Mouse (Mus musculus) frontal cortex, postnatal 25 days (tissue): ENCODE measurements at regions not wholly inside any gene's neighbourhood (a gene's known extent, or its start where the extent isn't known, plus 50 kb on each side); places are given as distances from the start of the nearest gene placed in this dataset.

Experiments
- DNase-seq, 2 experiments: peaks; one replicate each; pipeline ENCODE4 v3.0.0; 2022; ENCODE audit warnings: low spot score in 2 of 2

DNA sequence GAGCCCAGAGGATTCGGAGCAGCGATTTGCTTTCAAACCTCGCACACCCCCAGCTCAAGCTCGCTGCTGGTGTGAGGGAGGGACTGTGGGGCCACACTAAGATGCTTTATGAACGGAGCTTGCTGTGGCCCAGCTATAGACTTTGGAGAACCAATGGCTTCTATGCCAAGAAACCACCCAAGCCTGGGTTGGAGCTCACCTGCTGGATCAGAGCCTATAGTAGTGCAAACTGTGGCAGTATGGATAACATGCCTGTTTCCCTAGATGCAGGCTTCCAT lies 142.5 kb upstream of the A230072I06Rik start:
- DNase-seq, result no peak

GRCm38 (mm10) chr8:12137496-12137895 lies 141.1 kb upstream of the A230072I06Rik start:
- no peak for DNase-seq

DNA sequence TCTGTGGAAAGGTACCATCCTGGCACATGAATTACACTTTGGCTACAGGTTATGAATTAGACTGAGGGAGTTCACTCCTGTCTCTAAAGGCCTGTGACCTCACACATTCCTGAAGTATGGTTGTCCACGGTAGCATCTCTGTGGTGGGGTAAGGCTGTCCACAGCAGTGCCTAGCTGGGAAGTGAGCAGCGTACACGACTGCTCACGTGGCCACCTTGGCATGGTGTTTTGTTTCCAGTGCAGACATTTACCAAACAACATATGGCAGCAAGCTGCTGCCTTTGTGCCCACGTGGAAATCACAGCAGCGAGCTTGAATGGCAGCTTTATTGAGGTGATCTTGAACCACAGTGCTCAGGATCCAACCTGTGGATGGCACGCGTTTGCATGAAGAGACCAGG lies 140.7 kb upstream of the A230072I06Rik start:
- DNase-seq, result no peak

DNA sequence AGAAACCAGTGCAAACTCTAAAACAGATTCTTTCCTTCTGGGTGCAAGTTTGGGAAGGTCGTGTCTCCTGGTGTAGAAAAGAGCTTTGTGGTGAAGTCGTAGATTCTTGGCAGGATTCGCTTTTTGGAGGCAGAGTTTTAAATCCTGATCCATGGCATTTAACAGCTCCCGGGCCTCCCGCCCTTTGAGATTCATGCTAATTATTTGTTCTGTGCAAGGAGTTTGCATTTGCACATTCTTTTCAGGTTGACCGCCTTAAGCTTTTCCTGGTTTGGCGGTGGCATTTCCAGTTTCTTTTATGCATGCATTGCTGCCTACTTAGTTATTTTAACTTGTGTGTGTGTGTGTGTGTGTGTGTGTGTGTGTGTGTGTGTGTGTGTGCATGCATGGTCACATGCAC lies 126.9 kb upstream of the A230072I06Rik start:
- no peak for DNase-seq

- DNase-seq, result no peak
Observed at GRCm38 (mm10) chr8:12152825-12153224, 125.8 kb upstream of the A230072I06Rik start.

- no peak for DNase-seq
Observed at GRCm38 (mm10) chr8:12156893-12157292, 121.7 kb upstream of the A230072I06Rik start.

DNA sequence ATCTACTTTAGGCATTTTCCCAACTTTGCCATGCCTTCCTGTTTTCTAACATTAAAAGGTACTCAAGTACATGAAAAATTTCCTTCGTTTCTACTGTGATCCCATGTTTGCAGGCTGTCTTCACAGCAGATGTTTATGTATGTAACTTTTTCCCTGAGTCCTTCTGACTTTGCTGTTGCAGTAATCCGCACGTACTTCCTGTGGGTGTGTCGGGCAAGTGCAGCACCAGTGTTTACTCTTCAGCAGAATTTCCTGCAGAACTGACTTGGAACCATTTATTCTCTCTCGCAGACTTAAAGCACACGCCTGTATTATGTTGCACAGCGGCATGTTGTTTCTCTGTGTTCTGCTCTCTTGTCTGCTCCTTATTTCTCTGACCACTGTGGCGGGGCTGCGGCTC lies 120.4 kb upstream of the A230072I06Rik start:
- no peak for DNase-seq

- DNase-seq, result no peak
Observed at GRCm38 (mm10) chr8:12162921-12163705, 115.5 kb upstream of the A230072I06Rik start.

DNA sequence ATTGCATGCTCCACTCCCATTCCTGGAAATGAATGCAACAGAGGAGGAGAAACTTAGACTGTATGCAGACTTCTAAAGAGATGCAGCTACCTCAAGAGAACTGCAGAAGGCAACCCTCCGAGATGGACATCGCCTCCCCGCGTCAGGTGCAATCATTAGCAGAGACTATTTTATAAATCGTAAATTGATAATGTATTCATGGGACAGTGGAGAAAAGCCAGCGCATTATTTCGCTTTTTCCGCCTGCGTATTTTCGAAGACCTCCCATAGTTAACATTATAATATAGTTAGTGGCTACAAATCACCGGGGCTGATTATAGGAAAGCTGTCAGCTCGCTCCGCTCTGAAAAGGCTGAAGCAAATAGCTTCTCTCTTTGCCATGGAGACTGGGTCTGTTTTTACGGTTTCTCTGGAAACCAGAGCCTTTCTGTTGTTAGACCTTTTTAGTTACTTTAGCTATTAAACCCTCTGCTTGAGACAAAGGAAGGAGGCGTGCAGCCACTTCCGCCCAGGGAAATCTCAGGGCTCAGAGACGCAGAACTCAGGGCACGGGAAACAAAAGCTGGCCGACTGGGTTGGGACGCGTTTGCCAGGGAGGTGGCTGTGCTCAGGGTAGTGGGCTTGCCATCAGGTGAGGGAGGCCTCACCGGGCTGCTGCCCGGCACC lies 113.0 kb upstream of the A230072I06Rik start:
- no peak for DNase-seq

DNA sequence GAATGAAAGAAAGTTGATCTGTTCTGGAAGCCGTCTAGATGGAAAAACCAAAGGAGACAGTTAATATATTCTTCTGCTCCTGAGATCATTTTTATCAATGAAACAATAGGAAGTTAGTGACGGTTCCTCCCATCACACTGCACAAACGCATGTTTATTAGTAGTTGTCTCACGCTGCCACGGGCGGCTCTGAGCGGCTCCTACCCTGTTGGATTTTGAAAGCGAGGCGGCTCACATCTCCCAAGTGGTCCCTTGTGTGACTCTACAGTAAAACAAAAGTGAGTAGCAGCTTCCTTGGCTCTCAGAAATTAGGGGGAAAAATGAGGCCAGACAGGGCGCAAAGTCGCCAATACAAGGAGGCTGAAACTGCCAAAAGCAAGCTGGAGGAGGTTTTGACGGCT lies 106.8 kb upstream of the A230072I06Rik start:
- no peak for DNase-seq

DNA sequence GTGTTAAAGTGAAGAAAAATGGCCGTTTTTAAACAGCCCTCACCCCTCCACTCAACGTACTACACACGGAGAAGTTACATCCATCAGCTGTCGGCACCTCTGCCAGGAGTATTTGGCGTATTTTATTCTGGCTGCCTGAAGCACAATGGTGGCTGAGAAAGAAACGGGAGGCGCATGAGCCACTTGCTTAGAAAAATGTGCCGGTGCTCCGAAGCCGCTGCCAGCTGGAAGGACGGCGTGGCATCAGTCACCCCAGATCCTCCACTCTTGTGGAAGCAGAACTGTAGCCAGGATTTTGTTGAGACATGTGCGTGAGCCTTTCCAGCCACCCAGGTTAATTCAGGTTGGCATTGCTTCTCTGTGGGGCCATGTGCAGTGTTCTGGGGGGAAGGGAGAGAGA lies 103.1 kb upstream of the A230072I06Rik start:
- DNase-seq, result no peak

GRCm38 (mm10) chr8:12184666-12185065 lies 94.0 kb upstream of the A230072I06Rik start:
- no peak for DNase-seq

GRCm38 (mm10) chr8:12187366-12187765 lies 91.3 kb upstream of the A230072I06Rik start:
- DNase-seq, result no peak

DNA sequence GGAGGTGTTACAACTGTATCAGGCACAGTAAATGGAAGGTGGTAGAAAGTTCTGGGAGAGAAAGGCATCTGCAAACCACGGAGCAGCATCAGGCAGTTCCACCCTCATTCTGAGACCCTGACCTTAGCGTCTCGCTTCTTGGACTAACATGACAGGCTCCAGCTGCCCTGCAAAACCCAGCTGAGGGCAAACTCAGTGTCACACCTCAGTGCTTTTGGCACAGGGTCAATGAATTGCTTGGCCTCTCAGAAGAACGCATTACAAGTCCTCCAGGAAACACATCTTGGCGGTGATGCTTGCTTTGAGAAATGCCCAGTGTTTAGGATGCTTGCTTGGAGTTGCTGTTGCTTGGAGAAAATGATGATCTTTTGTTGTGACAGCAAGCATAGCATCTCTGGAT lies 90.2 kb upstream of the A230072I06Rik start:
- DNase-seq, result no peak

DNA sequence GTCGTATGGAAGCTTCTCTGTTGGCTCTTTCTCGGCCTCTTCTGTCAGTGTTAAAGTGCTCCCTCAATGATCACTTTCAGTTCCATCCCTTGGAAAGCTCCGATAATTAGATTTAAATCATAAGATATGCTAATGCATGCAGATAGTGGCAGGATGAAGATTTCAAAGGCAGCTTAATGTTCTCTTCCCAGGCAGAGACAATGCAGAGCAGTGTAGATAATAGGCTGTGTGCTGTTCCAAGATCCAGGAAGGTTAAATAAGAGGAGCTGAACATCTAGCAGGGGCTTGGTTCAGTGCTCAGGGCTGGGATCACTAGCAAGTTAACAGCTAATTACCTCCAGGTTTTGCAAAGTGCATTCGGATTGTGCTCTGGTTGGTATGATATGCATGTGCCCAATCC lies 89.7 kb upstream of the A230072I06Rik start:
- no peak for DNase-seq

DNA sequence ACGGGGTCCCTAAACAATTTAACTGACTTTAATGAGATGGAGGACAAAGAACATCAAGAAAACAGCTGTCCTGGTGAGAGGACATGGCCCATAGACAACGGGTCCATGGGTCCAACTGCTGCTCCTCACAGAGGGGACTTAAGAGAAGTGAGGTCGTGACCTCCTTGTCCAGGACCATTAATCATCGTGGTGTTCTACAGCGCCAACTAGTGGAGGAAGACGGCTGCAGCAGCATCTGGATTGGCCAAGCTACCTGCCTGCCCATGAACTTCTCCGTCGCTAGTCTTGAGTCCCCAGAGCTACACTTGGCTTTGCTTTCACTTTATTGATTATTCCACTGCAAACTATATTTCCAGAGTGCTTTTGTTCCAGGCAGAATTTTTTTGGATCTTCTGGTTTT lies 86.6 kb upstream of the A230072I06Rik start:
- no peak for DNase-seq

DNA sequence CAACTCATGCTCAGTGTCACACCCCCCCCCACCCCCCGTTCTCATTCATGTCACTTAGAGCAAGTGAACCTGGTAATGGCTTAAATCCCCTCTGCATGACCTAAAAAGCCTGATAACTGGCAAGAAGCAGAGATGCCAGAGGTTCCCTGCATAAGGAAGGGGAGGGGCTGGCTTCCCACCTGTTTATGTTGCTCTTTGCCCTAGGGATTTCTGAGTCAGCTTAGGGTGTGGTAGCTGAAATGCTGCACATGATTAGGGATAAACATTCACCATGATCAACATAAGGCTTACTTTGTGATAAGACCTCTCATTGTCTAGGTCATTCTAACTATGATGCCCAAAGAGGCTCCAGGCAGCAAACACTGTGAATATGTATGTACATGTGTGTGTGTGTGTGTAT lies 72.7 kb upstream of the A230072I06Rik start:
- no peak for DNase-seq

DNA sequence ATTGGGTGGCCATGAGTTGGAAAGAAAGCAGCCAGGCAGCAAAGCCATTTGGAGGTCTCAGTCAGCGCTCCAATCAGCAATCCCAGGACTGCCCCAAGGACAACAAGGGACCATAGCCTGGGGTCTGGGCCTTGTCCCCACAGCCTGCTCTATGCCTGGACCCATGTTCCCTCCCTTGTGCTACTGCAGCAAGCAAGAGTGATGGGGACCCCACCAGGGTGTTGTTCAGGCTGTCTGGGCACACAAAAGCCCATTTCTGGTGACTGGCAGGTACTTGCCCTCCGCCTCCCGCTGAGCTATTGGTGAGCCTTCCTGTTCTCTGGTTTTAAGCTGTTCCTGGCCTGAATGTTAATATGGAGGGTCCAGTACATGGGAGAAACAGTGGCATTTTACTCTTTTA lies 71.2 kb upstream of the A230072I06Rik start:
- no peak for DNase-seq

- DNase-seq, result no peak
Observed at GRCm38 (mm10) chr8:12213774-12214173, 64.8 kb upstream of the A230072I06Rik start.

GRCm38 (mm10) chr8:12214205-12215019 lies 64.2 kb upstream of the A230072I06Rik start:
- no peak for DNase-seq

- DNase-seq, result no peak
Observed at GRCm38 (mm10) chr8:12221506-12221905, 57.1 kb upstream of the A230072I06Rik start.

DNA sequence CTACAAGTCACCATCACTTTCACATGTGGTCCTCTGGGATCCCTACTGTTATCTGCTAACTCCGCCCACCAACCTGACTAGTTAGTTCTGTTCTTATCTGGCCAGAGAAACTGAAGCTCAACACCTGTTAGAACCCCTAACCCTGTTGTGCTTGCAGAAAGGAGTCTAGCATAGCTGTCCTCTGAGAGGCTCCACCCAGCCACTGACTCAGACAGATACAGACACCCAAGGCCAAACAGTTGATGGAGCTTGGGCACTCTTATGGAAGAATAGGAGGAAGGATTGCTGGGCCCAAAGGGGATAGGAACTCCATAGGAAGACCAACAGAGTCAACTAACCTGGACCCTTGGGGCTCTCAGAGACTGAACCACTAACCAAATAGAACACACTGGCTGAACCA lies 55.2 kb upstream of the A230072I06Rik start:
- no peak for DNase-seq
